Mouse (Mus musculus) embryonic fibroblast, embryonic 13.5 days (primary cell): ENCODE results near the gene Unc5a.

Experiments
- CTCF ChIP-seq: IDR thresholded peaks from 2 replicates; pipeline ENCODE4 v1.5.1; 2011; ENCODE audit warnings: mild to moderate bottlenecking, control low read depth, low read length, moderate library complexity, borderline replicate concordance; ENCODE audit not compliant: insufficient read depth
- POLR2A ChIP-seq: IDR thresholded peaks from 2 replicates; pipeline ENCODE4 v1.6.1; 2011; ENCODE audit warnings: low read depth, mild to moderate bottlenecking, control low read depth, low read length, moderate library complexity

GRCm38 (mm10) chr13:54934873-54935272, 14.3 kb upstream of the Unc5a start:
- no peak for TF ChIP-seq POLR2A
- TF ChIP-seq CTCF = no peak
